Mouse (Mus musculus) olfactory bulb, adult 2 months (tissue): Measurements from ENCODE around the gene Myo18b.

Experiments
- CTCF ChIP-seq: fragments of 200-500 bp; IDR thresholded peaks from 2 replicates; pipeline ENCODE4 v1.5.1; 2012; ENCODE audit warnings: low read depth, mild to moderate bottlenecking, low read length, moderate library complexity; ENCODE audit not compliant: insufficient read depth
- POLR2A ChIP-seq: fragments of 200-500 bp; IDR thresholded peaks from 2 replicates; pipeline ENCODE4 v1.6.1; 2012; ENCODE audit warnings: mild to moderate bottlenecking, low read depth, low read length, moderate library complexity; ENCODE audit not compliant: insufficient read depth

DNA sequence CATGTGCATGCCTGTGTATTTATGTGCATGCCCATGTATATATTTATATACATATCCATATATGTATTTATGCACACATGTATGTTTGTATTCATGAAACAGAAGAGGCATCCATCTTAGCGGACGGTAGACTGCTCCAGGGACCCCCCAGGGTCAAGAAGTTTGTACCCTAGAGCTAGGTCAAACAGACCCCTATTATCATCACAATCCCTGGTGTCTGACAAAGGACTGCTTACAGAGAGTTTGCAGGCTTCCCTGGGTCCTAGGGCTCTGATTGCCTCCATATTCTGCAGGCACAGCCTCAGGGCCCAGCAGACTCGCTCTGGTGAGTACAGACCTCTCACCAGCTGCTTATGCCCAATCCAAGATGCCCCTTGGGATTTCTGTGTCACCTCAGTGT is 51.7 kb downstream of the Myo18b start:
- TF ChIP-seq CTCF (no peak), POLR2A (no peak)
